Mouse (Mus musculus): ENCODE measurements around the gene Dennd1a. TPM values are rescaled to one million over a fixed set of nuclear protein-coding genes. Genes with fewer than 3 reads are reported as not detected.

Gene Dennd1a
- polyA plus RNA-seq, 1 experiment = 20.8 TPM

GRCm38 (mm10) chr2:37797046-37797445 is 490.1 kb downstream of the Dennd1a start:
- H3K4me1 ChIP-seq (ENCODE audit: control insufficient read depth, insufficient read depth, low read length) = no peaks in the 10 kb centered on the region
- 91% methylated on average over 4 of the region's 4 CpGs for WGBS
- no peak overlapping the region for H3K4me3 ChIP-seq (replicated peaks; ENCODE audit: extremely low read depth, low read depth, low read length)
- no peak for DNase-seq
- TF ChIP-seq CTCF (IDR thresholded peaks at IDR 0.05; ENCODE audit: insufficient read depth, low read length) = no peak
- TF ChIP-seq POLR2A (IDR thresholded peaks at IDR 0.05; ENCODE audit: borderline replicate concordance, extremely low read depth, low read depth, low read length) = no peak

DNA sequence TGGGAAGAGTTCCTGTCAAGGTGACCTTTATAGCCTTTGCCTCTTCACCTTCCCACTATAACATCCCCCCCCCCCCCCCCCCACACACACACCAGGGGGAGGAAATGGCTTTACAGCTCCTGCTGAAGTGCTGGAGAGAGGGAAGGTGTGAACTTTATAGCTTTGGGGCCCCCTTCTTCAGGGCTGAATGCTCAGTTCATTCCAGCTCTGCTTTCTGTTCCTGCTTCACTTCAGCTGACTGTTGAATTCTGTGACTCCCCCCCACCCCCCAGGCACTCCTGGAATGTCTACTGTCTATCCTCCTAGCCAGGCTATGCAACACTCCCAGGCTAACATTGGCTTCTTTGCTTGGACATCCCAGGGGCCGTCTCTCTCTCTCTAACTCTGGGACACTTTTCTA is 491.2 kb downstream of the Dennd1a start:
- Histone ChIP-seq H3K4me3 (replicated peaks; ENCODE audit: extremely low read depth, low read depth, low read length) (no peak overlapping the region), H3K4me1 (ENCODE audit: control insufficient read depth, insufficient read depth, low read length) (no peaks in the 10 kb centered on the region)
- TF ChIP-seq POLR2A (IDR thresholded peaks at IDR 0.05; ENCODE audit: borderline replicate concordance, extremely low read depth, low read depth, low read length) = no peak
- TF ChIP-seq CTCF (IDR thresholded peaks at IDR 0.05; ENCODE audit: insufficient read depth, low read length) = no peak
- no peak for DNase-seq
- 46% methylated on average over 1 of the region's 1 CpGs for WGBS

DNA sequence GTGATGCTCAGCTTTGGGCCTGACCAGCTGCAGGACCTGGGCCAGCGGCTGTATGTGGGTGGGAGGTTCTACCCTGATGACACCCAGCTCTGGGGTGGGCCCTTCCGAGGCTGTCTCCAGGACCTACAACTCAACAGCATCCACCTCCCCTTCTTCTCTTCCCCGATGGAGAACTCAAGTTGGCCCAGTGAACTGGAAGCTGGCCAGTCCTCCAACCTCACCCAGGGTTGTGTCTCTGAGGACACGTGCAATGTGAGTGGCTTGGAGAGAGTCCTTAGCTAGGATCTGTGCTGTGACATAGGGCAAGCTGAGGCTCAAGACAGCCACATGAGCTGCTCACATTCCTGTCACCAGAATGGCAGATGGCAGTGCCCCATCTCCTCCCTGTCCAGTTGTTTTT is 495.9 kb downstream of the Dennd1a start:
- no peaks in the 10 kb centered on the region for H3K4me1 ChIP-seq (ENCODE audit: control insufficient read depth, insufficient read depth, low read length)
- no peak overlapping the region for H3K4me3 ChIP-seq (replicated peaks; ENCODE audit: extremely low read depth, low read depth, low read length)
- no peak for DNase-seq
- TF ChIP-seq POLR2A (IDR thresholded peaks at IDR 0.05; ENCODE audit: borderline replicate concordance, extremely low read depth, low read depth, low read length) (no peak), CTCF (IDR thresholded peaks at IDR 0.05; ENCODE audit: insufficient read depth, low read length) (no peak)
- WGBS = 75% methylated on average over 4 of the region's 4 CpGs

GRCm38 (mm10) chr2:37790738-37791137 is 496.5 kb downstream of the Dennd1a start:
- H3K4me3 ChIP-seq (replicated peaks; ENCODE audit: extremely low read depth, low read depth, low read length) = no peak overlapping the region
- no peak for DNase-seq
- 91% methylated on average over 14 of the region's 14 CpGs for WGBS
- TF ChIP-seq POLR2A (IDR thresholded peaks at IDR 0.05; ENCODE audit: borderline replicate concordance, extremely low read depth, low read depth, low read length) (no peak), CTCF (IDR thresholded peaks at IDR 0.05; ENCODE audit: insufficient read depth, low read length) (no peak)
- no peaks in the 10 kb centered on the region for H3K4me1 ChIP-seq (ENCODE audit: control insufficient read depth, insufficient read depth, low read length)

GRCm38 (mm10) chr2:37789995-37790394 is 497.2 kb downstream of the Dennd1a start:
- TF ChIP-seq CTCF (IDR thresholded peaks at IDR 0.05; ENCODE audit: insufficient read depth, low read length) = no peak
- no peak for TF ChIP-seq POLR2A (IDR thresholded peaks at IDR 0.05; ENCODE audit: borderline replicate concordance, extremely low read depth, low read depth, low read length)
- WGBS = 83% methylated on average over 10 of the region's 10 CpGs
- DNase-seq = no peak
- no peaks in the 10 kb centered on the region for H3K4me1 ChIP-seq (ENCODE audit: control insufficient read depth, insufficient read depth, low read length)
- no peak overlapping the region for H3K4me3 ChIP-seq (replicated peaks; ENCODE audit: extremely low read depth, low read depth, low read length)

DNA sequence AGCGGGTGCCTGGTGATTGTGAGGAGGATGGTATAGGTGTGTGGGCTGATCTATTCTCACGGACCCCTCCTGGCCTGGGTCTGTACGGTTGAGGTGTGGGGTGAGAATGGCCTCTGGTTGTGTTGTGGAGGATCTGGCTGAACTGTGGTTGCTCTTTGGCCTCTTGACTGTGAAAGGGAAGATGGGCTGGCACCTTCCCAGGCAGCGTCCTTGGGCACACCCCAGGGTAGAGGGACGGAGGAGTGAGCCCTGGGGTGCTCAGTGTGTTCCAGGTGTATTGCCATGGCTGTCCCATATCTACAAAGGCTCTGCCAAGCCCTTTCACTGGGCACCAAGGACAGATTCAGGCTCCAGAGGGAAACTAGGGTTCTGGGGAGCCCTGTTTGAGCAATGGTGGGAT is 498.2 kb downstream of the Dennd1a start:
- 73% methylated on average over 5 of the region's 5 CpGs for WGBS
- H3K4me3 ChIP-seq (replicated peaks; ENCODE audit: extremely low read depth, low read depth, low read length) = no peak overlapping the region
- DNase-seq = no peak
- H3K4me1 ChIP-seq (ENCODE audit: control insufficient read depth, insufficient read depth, low read length) = no peaks in the 10 kb centered on the region
- TF ChIP-seq CTCF (IDR thresholded peaks at IDR 0.05; ENCODE audit: insufficient read depth, low read length) (no peak), POLR2A (IDR thresholded peaks at IDR 0.05; ENCODE audit: borderline replicate concordance, extremely low read depth, low read depth, low read length) (no peak)

- WGBS = 59% methylated on average over 7 of the region's 7 CpGs
- no peak for TF ChIP-seq CTCF (IDR thresholded peaks at IDR 0.05; ENCODE audit: insufficient read depth, low read length)
- TF ChIP-seq POLR2A (IDR thresholded peaks at IDR 0.05; ENCODE audit: borderline replicate concordance, extremely low read depth, low read depth, low read length) = no peak
- Histone ChIP-seq H3K4me1 (ENCODE audit: control insufficient read depth, insufficient read depth, low read length) (no peaks in the 10 kb centered on the region), H3K4me3 (replicated peaks; ENCODE audit: extremely low read depth, low read depth, low read length) (no peak overlapping the region)
- no peak for DNase-seq
These were observed 498.8 kb downstream of the Dennd1a start for GRCm38 (mm10) chr2:37788176-37788962.

DNA sequence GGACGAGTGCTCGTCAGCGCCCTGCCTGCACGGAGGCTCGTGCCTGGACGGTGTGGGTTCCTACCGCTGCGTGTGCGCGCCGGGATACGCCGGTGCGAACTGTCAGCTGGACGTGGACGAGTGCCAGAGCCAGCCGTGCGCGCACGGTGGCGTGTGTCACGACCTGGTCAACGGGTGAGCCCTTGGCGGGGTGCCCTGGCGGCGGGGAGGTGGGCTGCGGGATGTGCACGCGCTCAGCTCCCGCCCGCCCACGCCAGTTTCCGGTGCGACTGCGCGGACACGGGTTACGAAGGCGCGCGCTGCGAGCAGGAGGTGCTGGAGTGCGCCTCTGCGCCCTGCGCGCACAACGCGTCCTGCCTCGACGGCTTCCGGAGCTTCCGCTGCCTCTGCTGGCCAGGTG is 500.7 kb downstream of the Dennd1a start:
- no peak overlapping the region for H3K4me3 ChIP-seq (replicated peaks; ENCODE audit: extremely low read depth, low read depth, low read length)
- TF ChIP-seq CTCF (IDR thresholded peaks at IDR 0.05; ENCODE audit: insufficient read depth, low read length) (no peak), POLR2A (IDR thresholded peaks at IDR 0.05; ENCODE audit: borderline replicate concordance, extremely low read depth, low read depth, low read length) (no peak)
- DNase-seq = no peak
- 13% methylated on average over 50 of the region's 52 CpGs for WGBS
- no peaks in the 10 kb centered on the region for H3K4me1 ChIP-seq (ENCODE audit: control insufficient read depth, insufficient read depth, low read length)

- no peak for TF ChIP-seq POLR2A (IDR thresholded peaks at IDR 0.05; ENCODE audit: borderline replicate concordance, extremely low read depth, low read depth, low read length)
- TF ChIP-seq CTCF (IDR thresholded peaks at IDR 0.05; ENCODE audit: insufficient read depth, low read length) = no peak
- no peak for DNase-seq
- Histone ChIP-seq H3K4me1 (ENCODE audit: control insufficient read depth, insufficient read depth, low read length) (peaks cover 5% of the 10 kb centered on the region; the same call in 1 of the 2 replicates), H3K4me3 (replicated peaks; ENCODE audit: extremely low read depth, low read depth, low read length) (no peak overlapping the region)
- WGBS = 53% methylated on average over 5 of the region's 5 CpGs
These were observed 502.7 kb downstream of the Dennd1a start for GRCm38 (mm10) chr2:37784473-37784872.

DNA sequence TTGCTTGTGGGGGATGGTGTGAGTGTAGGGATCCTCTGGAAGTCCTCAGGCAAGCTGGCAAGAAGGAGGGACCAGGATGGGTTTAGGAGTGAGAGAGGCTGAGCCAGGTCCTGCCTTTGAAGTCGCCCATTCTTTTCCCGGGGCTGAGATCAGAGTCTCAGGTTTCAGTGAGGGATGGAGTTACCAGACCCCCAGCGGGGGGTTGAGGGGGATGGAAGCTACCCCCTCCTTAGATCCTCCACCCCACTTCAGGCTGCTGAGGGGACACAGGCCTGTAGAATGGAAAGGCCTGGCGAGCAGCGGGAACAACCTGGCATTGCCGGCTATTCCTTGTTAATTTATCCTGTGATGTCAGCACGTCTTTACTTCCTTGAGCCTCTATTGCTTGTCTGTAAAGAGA is 505.2 kb downstream of the Dennd1a start:
- Histone ChIP-seq H3K4me3 (replicated peaks; ENCODE audit: extremely low read depth, low read depth, low read length) (no peak overlapping the region), H3K4me1 (ENCODE audit: control insufficient read depth, insufficient read depth, low read length) (peaks cover 5% of the 10 kb centered on the region; the same call in 1 of the 2 replicates)
- no peak for TF ChIP-seq POLR2A (IDR thresholded peaks at IDR 0.05; ENCODE audit: borderline replicate concordance, extremely low read depth, low read depth, low read length)
- TF ChIP-seq CTCF (IDR thresholded peaks at IDR 0.05; ENCODE audit: insufficient read depth, low read length) = no peak
- no peak for DNase-seq
- WGBS = 48% methylated on average over 7 of the region's 7 CpGs
